Comparison of ENCODE assay signal across 21 mouse cellular contexts in the genomic region with DNA sequence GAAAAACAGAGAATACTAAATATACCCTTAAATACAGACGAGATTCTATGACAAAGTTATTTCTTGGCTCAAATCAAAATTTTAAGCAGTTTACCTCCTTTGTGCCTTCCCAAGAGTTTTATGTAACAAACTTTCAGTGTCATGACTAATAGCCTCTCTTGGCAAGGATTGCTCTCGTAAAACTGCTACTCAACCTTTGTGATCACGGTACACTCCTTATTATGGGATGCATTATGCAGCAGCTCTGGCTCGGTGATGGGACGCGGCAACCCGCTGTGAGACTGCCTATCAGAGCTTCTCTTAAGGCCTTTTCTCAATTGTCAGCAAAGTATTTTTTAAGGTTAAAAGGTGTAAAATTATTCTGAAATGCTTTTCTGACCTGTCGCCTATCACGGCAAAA. TPM values are rescaled to one million over a fixed set of nuclear protein-coding genes. Genes with fewer than 3 reads are reported as not detected.
"Had no signal": no experiment of that assay in that cellular context is flagged by ENCODE, and none has a peak within 500 bp of the region (broad histone marks: within the 10 kb centered on the region; RNA-seq: fewer than 3 reads in every experiment).

No protein-coding gene starts in this region.

- DNase-seq: kidney, adult 8-10 months; kidney, postnatal 25 days; left cerebral cortex, postnatal 4 days; lung, adult 18-20 months; right cerebral cortex, postnatal 14 days; thymus, postnatal 4 days had no signal

- H3K4me1 ChIP-seq: limb, embryonic 13.5 days had no signal

- H3K9me3 ChIP-seq: limb, embryonic 13.5 days; midbrain, embryonic 12.5 days; neural tube, embryonic 13.5 days had no signal

- ATAC-seq: intestine, postnatal 0 days; midbrain, embryonic 16.5 days had no signal

- H3K9ac ChIP-seq: limb, embryonic 13.5 days; liver, embryonic 14.5 days; midbrain, embryonic 12.5 days; neural tube, embryonic 13.5 days had no signal

- H3K4me3 ChIP-seq: limb, embryonic 13.5 days; midbrain, embryonic 12.5 days; neural tube, embryonic 13.5 days had no signal

- H3K4me2 ChIP-seq: limb, embryonic 13.5 days; midbrain, embryonic 12.5 days; neural tube, embryonic 13.5 days had no signal

- H3K36me3 ChIP-seq: limb, embryonic 13.5 days; midbrain, embryonic 12.5 days; neural tube, embryonic 13.5 days had no signal

- H3K27ac ChIP-seq: limb, embryonic 13.5 days; liver, embryonic 14.5 days; midbrain, embryonic 12.5 days; neural tube, embryonic 13.5 days had no signal

RNA-seq across cellular contexts. Expression of gene Spaca7, which starts 59.8 kb away (rescaled TPM):
- total RNA-seq: layer of hippocampus, adult 8-10 months; layer of hippocampus, postnatal 14 days; left cerebral cortex, adult 18-20 months; left cerebral cortex, postnatal 10 days; left cerebral cortex, postnatal 4 days; liver, adult 2 months; megakaryocyte-erythroid progenitor cell, adult 5-6 weeks had no signal
- polyA plus RNA-seq: limb, embryonic 13.5 days; liver, adult 2 months; liver, embryonic 14.5 days; lung, embryonic 16.5 days; midbrain, embryonic 12.5 days; midbrain, embryonic 16.5 days; neural tube, embryonic 13.5 days; small intestine, adult 2 months; stomach, embryonic 16.5 days had no signal
